Mouse (Mus musculus) ES-E14 (cell line): ENCODE results near the gene Ncln.

Source experiments
- CHD2 ChIP-seq: IDR thresholded peaks from 2 replicates; pipeline ENCODE4 v1.6.1; 2014; ENCODE audit warnings: mild to moderate bottlenecking, low read depth, low read length, inconsistent platforms
- ZC3H11A ChIP-seq: IDR thresholded peaks from 2 replicates; pipeline ENCODE4 v1.6.1; 2012; ENCODE audit warnings: low read depth, mild to moderate bottlenecking, inconsistent platforms, low read length, borderline replicate concordance

DNA sequence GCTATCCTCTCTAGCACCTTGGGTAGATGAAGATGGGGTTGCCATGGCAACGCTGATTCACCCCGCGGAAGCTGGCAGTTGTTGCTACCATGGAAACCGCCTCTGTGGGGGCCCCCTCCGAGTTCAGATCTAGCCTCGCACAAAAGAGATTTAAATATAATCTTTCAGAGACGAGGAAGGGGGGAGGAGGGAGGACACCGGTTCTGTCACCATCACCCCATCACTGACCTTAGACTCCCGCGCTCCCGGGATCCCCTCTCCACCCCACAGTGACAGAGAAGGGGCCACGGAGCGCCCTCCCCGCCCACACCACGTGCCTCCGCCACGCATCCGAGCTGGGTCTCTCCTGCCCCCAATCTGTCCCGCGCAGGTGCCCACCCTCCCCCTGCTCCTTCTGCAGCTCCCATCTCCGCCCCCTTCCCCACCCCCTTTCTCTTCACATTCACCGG is 23.2 kb downstream of the Ncln start:
- no peak for TF ChIP-seq ZC3H11A
- TF ChIP-seq CHD2, result no peak
